Mouse (Mus musculus) C2C12 (cell line): ENCODE results near the gene Amd1.

Experiments
- CEBPB ChIP-seq: IDR thresholded peaks from one replicate; pipeline ENCODE4 v1.6.1; 2011; ENCODE audit warnings: low read depth, mild to moderate bottlenecking, control low read depth, moderate library complexity
- CTCF ChIP-seq: IDR thresholded peaks from one replicate; pipeline ENCODE4 v1.5.1; 2011; ENCODE audit not compliant: control insufficient read depth, insufficient read depth, insufficient read length
- FOSL1 ChIP-seq: IDR thresholded peaks from one replicate; pipeline ENCODE4 v1.8.0; 2011; ENCODE audit warnings: mild to moderate bottlenecking, low read length; ENCODE audit not compliant: poor library complexity, insufficient read depth, severe bottlenecking
- MAX ChIP-seq: IDR thresholded peaks from one replicate; pipeline ENCODE4 v1.6.1; 2011; ENCODE audit warnings: mild to moderate bottlenecking, control low read depth
- MYOD1 ChIP-seq: IDR thresholded peaks from one replicate; pipeline ENCODE4 v1.6.1; 2011; ENCODE audit warnings: low read depth; ENCODE audit not compliant: control insufficient read depth, insufficient read length
- USF1 ChIP-seq: IDR thresholded peaks from one replicate; pipeline ENCODE4 v1.6.1; 2011; ENCODE audit warnings: low read depth, mild to moderate bottlenecking, control low read depth, moderate library complexity

GRCm38 (mm10) chr10:40284179-40284831 is 17.7 kb downstream of the Amd1 start:
- no peak for TF ChIP-seq CTCF
- TF ChIP-seq MAX: no peak
- no peak for TF ChIP-seq MYOD1
- TF ChIP-seq USF1: no peak
- no peak for TF ChIP-seq CEBPB
- TF ChIP-seq FOSL1: no peak
